Mouse (Mus musculus) hindbrain, embryonic 16.5 days (tissue): ENCODE results near the gene Lysmd4. TPM values are rescaled to one million over a fixed set of nuclear protein-coding genes. Genes with fewer than 3 reads are reported as not detected.
A peak's percentile ranks its signal among the peaks of the same experiment; 100 is the strongest.

Experiments
- ATAC-seq: fragments of 200-750 bp; cut with Nextera tagmentation; 2 replicates; pipeline ENCODE4 v1.8.0; 2017; ENCODE audit warnings: moderate TSS enrichment, moderate library complexity
- H3K27ac ChIP-seq: fragments of 300-500 bp; sonication (generic); 2 replicates; pipeline ENCODE4 v1.5.1; 2014; ENCODE audit warnings: low read depth, mild to moderate bottlenecking, control low read depth, low read length, moderate library complexity
- H3K27me3 ChIP-seq: fragments of 300-500 bp; sonication (generic); replicated peaks from 2 replicates; pipeline ENCODE4 v1.6.1; 2014; ENCODE audit warnings: low read length; ENCODE audit not compliant: control insufficient read depth, insufficient read depth
- H3K36me3 ChIP-seq: fragments of 300-500 bp; sonication (generic); 2 replicates; pipeline ENCODE4 v1.6.1; 2014; ENCODE audit warnings: mild to moderate bottlenecking, low read length, moderate library complexity, mixed read lengths; ENCODE audit not compliant: control insufficient read depth, insufficient read depth
- H3K4me1 ChIP-seq: fragments of 300-500 bp; sonication (generic); 2 replicates; pipeline ENCODE4 v1.6.1; 2014; ENCODE audit warnings: low read depth, low read length; ENCODE audit not compliant: control insufficient read depth, insufficient read depth
- H3K4me2 ChIP-seq: fragments of 300-500 bp; sonication (generic); 2 replicates; pipeline ENCODE4 v1.6.1; 2014; ENCODE audit warnings: mild to moderate bottlenecking, low read length, control low read depth, moderate library complexity
- H3K4me3 ChIP-seq: fragments of 300-500 bp; sonication (generic); 2 replicates; pipeline ENCODE4 v1.5.1; 2014; ENCODE audit warnings: mild to moderate bottlenecking, low read length, control low read depth, moderate library complexity
- H3K9ac ChIP-seq: fragments of 300-500 bp; sonication (generic); 2 replicates; pipeline ENCODE4 v1.6.1; 2014; ENCODE audit warnings: low read depth, mild to moderate bottlenecking, control low read depth, low read length, moderate library complexity
- H3K9me3 ChIP-seq: fragments of 300-500 bp; sonication (generic); 2 replicates; pipeline ENCODE4 v1.6.1; 2014; ENCODE audit warnings: mild to moderate bottlenecking, low read length, moderate library complexity; ENCODE audit not compliant: control insufficient read depth
- WGBS: fragments of 180-500 bp; shearing (Covaris S2); extraction: QIAGEN DNeasy Blood & Tissue Kit; methylation state at CpG from one replicate; pipeline ENCODE4 v1.1.7; 2014; 5-methylcytosine and 5-hydroxymethylcytosine counted together
- polyA plus RNA-seq: library from polyadenylated mRNA; unstranded; fragments of >200 nt; fragmentation: Nextera tagmentation; extraction: Ambion mirVana; gene quantifications from 2 replicates; pipeline ENCODE4 v1.2.1, GENCODE M21; 2015

The Lysmd4 gene
- polyA plus RNA-seq, 1 experiment from 2014 or later: 41.2 TPM

DNA sequence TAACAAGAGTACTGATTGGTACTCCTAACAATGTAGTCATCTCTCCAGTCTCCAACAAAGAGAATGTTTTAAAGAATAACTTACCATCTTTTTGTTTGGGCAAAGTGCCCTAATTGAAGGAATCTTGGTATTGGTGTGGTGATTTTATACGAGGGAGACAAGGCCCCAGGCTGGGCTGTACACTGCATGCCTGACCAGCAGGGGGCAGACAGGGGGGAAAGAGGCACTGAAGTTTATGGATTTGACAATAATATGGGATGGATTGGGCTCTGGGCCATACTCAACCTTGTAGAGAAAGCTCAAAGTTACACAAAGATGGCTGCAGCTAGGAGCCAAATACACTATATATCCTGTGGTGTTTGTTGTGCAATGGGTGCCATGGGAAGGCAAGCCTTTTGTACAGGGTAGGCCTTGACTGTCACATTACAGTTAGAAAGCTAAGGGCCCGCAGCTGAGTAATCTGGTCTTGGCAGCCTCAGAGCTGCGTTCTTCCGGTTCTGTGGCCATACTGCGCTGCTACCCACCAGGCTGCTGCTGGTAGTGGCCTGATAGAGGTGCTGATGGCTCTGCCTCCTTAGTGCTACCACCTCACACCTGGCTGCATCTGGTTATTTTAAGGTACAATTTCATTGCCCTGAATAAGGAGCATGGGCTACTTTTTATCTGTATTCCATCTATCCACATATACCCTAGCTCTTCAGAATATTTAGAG lies 6.7 kb downstream of the Lysmd4 start:
- 78% methylated on average over 5 of the region's 5 CpGs for WGBS
- peaks cover 9% of the 10 kb centered on the region for H3K4me1 ChIP-seq
- H3K4me2 ChIP-seq: no peak overlapping the region
- H3K36me3 ChIP-seq: peaks cover 9% of the 10 kb centered on the region
- H3K9ac ChIP-seq: no peak overlapping the region
- peak; percentile 44 for ATAC-seq
- H3K27me3 ChIP-seq: no peaks in the 10 kb centered on the region
- H3K9me3 ChIP-seq: no peaks in the 10 kb centered on the region
- H3K4me3 ChIP-seq: no peak overlapping the region
- no peak overlapping the region for H3K27ac ChIP-seq

DNA sequence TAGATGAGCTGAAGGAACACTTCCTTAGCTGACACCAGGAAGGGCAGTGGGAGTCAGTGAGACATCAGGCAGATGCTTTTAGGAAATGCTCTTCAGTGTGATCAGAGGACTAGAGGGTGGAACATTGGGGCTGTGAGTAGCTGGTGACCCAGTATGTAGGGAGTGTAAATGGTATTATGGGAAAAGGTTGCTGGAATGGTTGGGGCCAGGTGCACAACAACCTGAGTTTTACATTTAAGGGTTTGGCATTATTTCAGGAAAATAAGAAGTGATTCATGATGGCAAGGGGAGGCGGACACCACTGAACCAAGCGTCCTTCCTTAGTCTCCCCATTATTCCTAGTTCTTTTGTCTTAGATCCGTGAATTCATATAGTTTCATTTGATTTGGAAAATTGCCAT lies 7.4 kb downstream of the Lysmd4 start:
- no peaks in the 10 kb centered on the region for H3K27me3 ChIP-seq
- H3K4me2 ChIP-seq: no peak overlapping the region
- H3K9ac ChIP-seq: no peak overlapping the region
- H3K4me3 ChIP-seq: no peak overlapping the region
- H3K4me1 ChIP-seq: peaks cover 7% of the 10 kb centered on the region; the same call in 1 of the 2 replicates
- ATAC-seq: no peak
- 84% methylated on average over 3 of the region's 3 CpGs for WGBS
- peaks cover 14% of the 10 kb centered on the region for H3K36me3 ChIP-seq
- no peaks in the 10 kb centered on the region for H3K9me3 ChIP-seq
- no peak overlapping the region for H3K27ac ChIP-seq

DNA sequence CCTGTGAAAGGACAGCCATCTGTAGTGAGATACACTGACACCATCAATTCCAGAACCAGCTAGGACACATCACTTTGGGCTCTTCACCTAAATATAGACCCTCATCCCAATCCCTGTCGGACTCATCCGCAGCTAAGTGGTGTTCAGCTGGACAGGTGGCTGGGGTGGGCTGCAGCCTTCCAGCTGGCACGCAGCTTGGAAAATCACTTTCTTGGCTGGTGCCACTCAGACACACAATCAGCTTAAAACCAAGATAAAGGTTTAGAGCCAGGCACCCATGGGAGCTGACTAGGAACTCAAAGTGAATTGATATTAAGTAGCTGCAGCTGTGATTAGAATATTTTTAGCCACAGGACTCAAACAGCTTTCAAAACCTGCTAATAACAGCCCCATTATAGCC lies 7.9 kb downstream of the Lysmd4 start:
- WGBS: 66% methylated on average over 3 of the region's 3 CpGs
- ATAC-seq: no peak
- H3K9ac ChIP-seq: no peak overlapping the region
- H3K4me1 ChIP-seq: peaks cover 7% of the 10 kb centered on the region; the same call in 1 of the 2 replicates
- H3K27me3 ChIP-seq: no peaks in the 10 kb centered on the region
- no peak overlapping the region for H3K27ac ChIP-seq
- H3K4me3 ChIP-seq: no peak overlapping the region
- peaks cover 19% of the 10 kb centered on the region for H3K36me3 ChIP-seq
- no peak overlapping the region for H3K4me2 ChIP-seq
- H3K9me3 ChIP-seq: no peaks in the 10 kb centered on the region

DNA sequence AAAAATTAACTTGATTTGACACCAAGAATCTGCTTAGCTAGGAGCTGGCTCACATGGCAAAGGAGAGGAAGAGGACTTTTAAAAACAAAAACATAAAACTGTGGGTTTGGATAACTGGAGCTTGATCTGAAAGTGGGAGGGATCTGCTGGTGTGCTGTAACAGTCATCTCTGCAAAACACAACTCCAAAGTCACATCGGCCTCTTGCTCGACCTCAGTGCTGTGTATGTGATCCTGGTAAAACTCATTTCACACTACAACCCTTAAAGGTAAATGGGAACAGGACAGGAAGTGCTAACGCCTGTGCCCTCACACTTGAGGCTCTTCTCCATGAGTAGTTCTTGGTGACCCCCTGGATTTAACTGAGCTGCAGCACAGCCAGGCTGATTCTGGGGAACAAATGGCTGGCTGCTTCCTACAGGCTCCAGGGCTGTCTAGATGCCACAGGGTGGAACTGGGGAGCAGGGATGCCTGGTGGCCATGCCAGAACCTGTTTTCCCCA lies 8.3 kb downstream of the Lysmd4 start:
- H3K27ac ChIP-seq: 0 out of 2 replicates have a peak overlapping the region, but pooled peaks have one; percentile 32
- H3K27me3 ChIP-seq: no peaks in the 10 kb centered on the region
- no peak for ATAC-seq
- H3K36me3 ChIP-seq: peaks cover 24% of the 10 kb centered on the region
- peaks cover 7% of the 10 kb centered on the region; the same call in 1 of the 2 replicates for H3K4me1 ChIP-seq
- no peak overlapping the region for H3K4me2 ChIP-seq
- no peak overlapping the region for H3K4me3 ChIP-seq
- 78% methylated on average over 3 of the region's 3 CpGs for WGBS
- no peaks in the 10 kb centered on the region for H3K9me3 ChIP-seq
- no peak overlapping the region for H3K9ac ChIP-seq

DNA sequence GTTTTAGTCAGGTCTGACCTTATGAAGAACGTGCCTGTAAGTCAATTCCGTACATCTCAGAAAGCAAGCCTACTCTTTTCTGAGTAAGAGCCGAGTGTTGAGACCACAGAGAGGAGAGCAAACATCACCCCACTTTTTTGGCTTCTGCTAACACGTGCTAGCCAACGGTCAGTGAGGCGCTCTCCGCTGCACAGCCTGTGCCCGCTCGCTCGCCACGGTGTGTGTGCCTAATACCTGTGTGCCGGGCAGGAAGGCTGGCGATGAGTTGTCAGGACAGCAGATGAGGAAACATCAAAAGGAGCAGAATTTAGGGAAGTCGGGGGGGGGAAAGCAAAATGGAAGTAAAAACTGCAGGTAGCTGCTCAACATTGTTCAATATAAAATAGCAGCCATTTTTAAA lies 10.2 kb downstream of the Lysmd4 start:
- H3K27me3 ChIP-seq: no peaks in the 10 kb centered on the region
- H3K36me3 ChIP-seq: peaks cover 25% of the 10 kb centered on the region
- H3K4me2 ChIP-seq: no peak overlapping the region
- ATAC-seq: no peak
- peaks cover 7% of the 10 kb centered on the region; the same call in 1 of the 2 replicates for H3K4me1 ChIP-seq
- H3K27ac ChIP-seq: no peak overlapping the region
- WGBS: 94% methylated on average over 14 of the region's 14 CpGs
- H3K9me3 ChIP-seq: no peaks in the 10 kb centered on the region
- H3K9ac ChIP-seq: no peak overlapping the region
- no peak overlapping the region for H3K4me3 ChIP-seq

DNA sequence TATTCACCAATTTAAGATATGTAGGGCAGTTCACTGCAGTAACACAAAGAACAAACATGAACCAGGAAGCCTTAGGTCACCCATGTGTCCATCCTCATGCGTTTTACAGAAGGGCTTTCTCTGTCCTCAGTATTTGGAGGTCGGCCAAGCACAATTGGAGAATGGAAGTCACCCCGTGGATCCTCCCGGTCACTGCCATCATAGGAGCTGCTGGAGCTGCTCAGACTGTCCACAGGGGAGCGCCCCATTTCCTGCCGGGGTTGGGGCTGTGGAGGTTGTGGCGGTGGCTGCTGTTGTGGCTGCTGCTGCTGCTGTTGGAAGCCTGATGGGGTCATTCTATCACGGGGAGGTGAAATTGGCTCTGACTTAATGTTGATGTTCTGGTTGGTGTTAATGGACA lies 12.5 kb downstream of the Lysmd4 start:
- no peaks in the 10 kb centered on the region for H3K9me3 ChIP-seq
- no peak overlapping the region for H3K4me3 ChIP-seq
- no peak for ATAC-seq
- no peak overlapping the region for H3K9ac ChIP-seq
- peaks cover 25% of the 10 kb centered on the region for H3K36me3 ChIP-seq
- H3K27me3 ChIP-seq: no peaks in the 10 kb centered on the region
- no peak overlapping the region for H3K4me2 ChIP-seq
- 70% methylated on average over 8 of the region's 8 CpGs for WGBS
- H3K4me1 ChIP-seq: peaks cover 7% of the 10 kb centered on the region; the same call in 1 of the 2 replicates
- no peak overlapping the region for H3K27ac ChIP-seq

DNA sequence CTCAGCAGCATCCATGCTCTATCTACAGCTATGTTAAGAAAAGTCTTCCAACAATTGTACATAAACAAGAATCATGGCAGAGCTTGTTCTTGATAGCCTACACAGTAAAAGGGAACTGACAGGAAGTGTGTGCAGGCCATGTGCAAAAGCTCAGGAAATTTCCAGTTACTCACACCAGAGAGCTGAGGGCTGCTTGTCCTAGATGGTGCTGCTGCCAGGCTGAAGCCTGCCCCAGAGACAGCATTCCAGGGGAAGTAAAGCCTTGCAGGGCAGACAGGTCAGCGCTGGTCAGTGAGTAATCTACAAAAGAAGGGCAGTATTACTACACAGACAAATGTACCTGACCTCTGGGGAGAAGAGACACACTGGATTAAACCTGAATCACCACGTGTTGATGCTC lies 14.0 kb downstream of the Lysmd4 start:
- Histone ChIP-seq H3K27me3 (no peaks in the 10 kb centered on the region), H3K4me3 (no peak overlapping the region), H3K36me3 (peaks cover 27% of the 10 kb centered on the region), H3K4me2 (no peak overlapping the region), H3K27ac (no peak overlapping the region), H3K9me3 (no peaks in the 10 kb centered on the region), H3K9ac (no peak overlapping the region), H3K4me1 (no peaks in the 10 kb centered on the region)
- ATAC-seq: no peak
- WGBS: 97% methylated on average over 2 of the region's 2 CpGs

DNA sequence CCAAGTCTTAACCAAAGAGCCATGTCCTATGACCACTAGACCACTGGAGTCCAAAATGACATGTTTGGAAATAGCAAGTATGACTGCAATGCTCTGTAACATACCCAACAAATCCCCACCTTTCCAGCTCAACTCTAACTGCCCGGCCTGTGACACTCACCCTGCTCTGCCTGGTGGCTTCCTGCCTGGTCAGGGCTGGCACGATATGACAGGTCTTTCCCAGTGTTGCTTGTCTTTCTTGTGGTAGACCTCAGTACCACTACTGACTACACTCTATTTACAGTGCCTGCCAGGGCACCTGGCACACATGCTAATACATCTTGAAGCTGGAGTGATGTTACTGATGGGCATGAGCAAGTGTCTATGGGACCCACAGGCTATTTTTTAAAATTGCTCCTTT lies 15.4 kb downstream of the Lysmd4 start:
- 93% methylated on average over 2 of the region's 2 CpGs for WGBS
- no peaks in the 10 kb centered on the region for H3K4me1 ChIP-seq
- H3K4me2 ChIP-seq: no peak overlapping the region
- H3K36me3 ChIP-seq: peaks cover 25% of the 10 kb centered on the region
- no peak overlapping the region for H3K4me3 ChIP-seq
- no peaks in the 10 kb centered on the region for H3K27me3 ChIP-seq
- H3K9me3 ChIP-seq: no peaks in the 10 kb centered on the region
- no peak for ATAC-seq
- no peak overlapping the region for H3K27ac ChIP-seq
- no peak overlapping the region for H3K9ac ChIP-seq

DNA sequence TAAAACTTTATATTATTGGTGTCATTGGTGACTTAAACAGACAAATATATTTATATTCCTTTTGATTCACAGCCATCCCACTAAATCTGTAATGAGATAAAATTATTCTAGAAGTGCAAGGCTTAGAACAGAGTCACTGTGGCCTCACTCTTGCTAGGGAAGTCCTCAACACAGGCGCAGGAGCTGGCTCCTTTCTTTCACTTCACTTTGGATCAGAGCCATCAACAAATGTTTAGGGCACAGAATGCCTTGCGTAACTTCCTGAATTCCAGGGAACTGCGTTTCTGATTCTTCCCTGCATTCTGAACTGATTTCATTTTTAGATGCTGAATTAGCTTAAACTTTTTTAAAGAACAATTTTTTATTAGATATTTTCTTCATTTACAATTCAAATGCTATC lies 19.6 kb downstream of the Lysmd4 start:
- Histone ChIP-seq H3K27me3 (no peaks in the 10 kb centered on the region), H3K4me2 (no peak overlapping the region), H3K27ac (no peak overlapping the region), H3K9ac (no peak overlapping the region), H3K36me3 (0 out of 2 replicates have a peak, but pooled peaks cover 2% of the 10 kb centered on the region), H3K4me1 (no peaks in the 10 kb centered on the region), H3K4me3 (no peak overlapping the region), H3K9me3 (no peaks in the 10 kb centered on the region)
- 76% methylated on average over 3 of the region's 3 CpGs for WGBS
- no peak for ATAC-seq
